Mouse (Mus musculus) gastrocnemius, postnatal 4 days (tissue): Measurements from ENCODE around the gene Cttn. TPM values are rescaled to one million over a fixed set of nuclear protein-coding genes. Genes with fewer than 3 reads are reported as not detected.

Experiments used
- DNase-seq, 2 experiments: peaks; one replicate each; pipeline ENCODE4 v3.0.0; 2021 to 2022; ENCODE audit warnings: low spot score in 2 of 2, mixed read lengths in 2 of 2
- total RNA-seq, 2 experiments: library from RNA; stranded (reverse); gene quantifications; 2 replicates each; pipeline ENCODE4 v1.2.3; 2021

Cttn gene
- total RNA-seq, 2 experiments from 2014 or later, result 96.3 to 98.5 TPM

GRCm38 (mm10) chr7:144407675-144408074, 63.1 kb downstream of the Cttn start:
- DNase-seq, result no peak

- DNase-seq, result no peak
Measured at GRCm38 (mm10) chr7:144402492-144402891, 68.3 kb downstream of the Cttn start.

GRCm38 (mm10) chr7:144391727-144392126, 79.1 kb downstream of the Cttn start:
- no peak for DNase-seq

- DNase-seq, result no peak
Measured at GRCm38 (mm10) chr7:144390676-144391075, 80.1 kb downstream of the Cttn start.

- no peak for DNase-seq
Measured at GRCm38 (mm10) chr7:144389704-144390103, 81.1 kb downstream of the Cttn start.

GRCm38 (mm10) chr7:144387537-144387936, 83.3 kb downstream of the Cttn start:
- no peak for DNase-seq

Other genes with a start within 250 kb of the Cttn start
- gene Ppfia1, start 82.7 kb upstream of the Cttn start, total RNA-seq, result 10 to 100 TPM; 43.2 to 51.8 TPM
- gene Fadd, start 111.5 kb upstream of the Cttn start, total RNA-seq, result 1 to 10 TPM; 7.4 to 7.6 TPM